Mouse (Mus musculus): ENCODE measurements at regions not wholly inside any gene's neighbourhood (a gene's known extent, or its start where the extent isn't known, plus 50 kb on each side); places are given as distances from the start of the nearest gene placed in this dataset.
"Not testable (repeated sequence)": the region's sequence is repeated elsewhere in the genome, so short reads cannot be mapped to it uniquely, and the experiment has no call there.

GRCm38 (mm10) chr12:114583371-114583770 is 1039.7 kb downstream of the Adam6a start:
- DNase-seq: no peak

- no peak for DNase-seq
Measured at GRCm38 (mm10) chr12:114587227-114587626, 1043.5 kb downstream of the Adam6a start.

- DNase-seq: no peak
Measured at GRCm38 (mm10) chr12:114597672-114598071, 1054.0 kb downstream of the Adam6a start.

GRCm38 (mm10) chr12:114609171-114609570 is 1065.5 kb downstream of the Adam6a start:
- no peak for DNase-seq

- DNase-seq: no peak
Measured at GRCm38 (mm10) chr12:114612108-114612507, 1068.4 kb downstream of the Adam6a start.

GRCm38 (mm10) chr12:114615179-114615578 is 1071.5 kb downstream of the Adam6a start:
- no peak for DNase-seq

GRCm38 (mm10) chr12:114615712-114616111 is 1072.0 kb downstream of the Adam6a start:
- DNase-seq: no peak

- no peak for DNase-seq
Measured at GRCm38 (mm10) chr12:114641089-114641488, 1097.4 kb downstream of the Adam6a start.

GRCm38 (mm10) chr12:114646372-114646771 is 1102.7 kb downstream of the Adam6a start:
- no peak for DNase-seq

- DNase-seq: not testable (repeated sequence)
Measured at GRCm38 (mm10) chr12:114650432-114651101, 1106.9 kb downstream of the Adam6a start.

- not testable (repeated sequence) for DNase-seq
Measured at GRCm38 (mm10) chr12:114657134-114657533, 1113.4 kb downstream of the Adam6a start.

Data from right cerebral cortex, postnatal 4 days (tissue).